Mouse (Mus musculus) gastrocnemius, adult 18-20 months (tissue): ENCODE measurements around the gene Cux2. TPM values are rescaled to one million over a fixed set of nuclear protein-coding genes. Genes with fewer than 3 reads are reported as not detected.
"Not testable (repeated sequence)": the region's sequence is repeated elsewhere in the genome, so short reads cannot be mapped to it uniquely, and the experiment has no call there.

Experiments
- DNase-seq: peaks from one replicate; pipeline ENCODE4 v3.0.0; 2021; ENCODE audit warnings: low spot score
- total RNA-seq, 2 experiments: library from RNA; stranded (reverse); gene quantifications; 2 replicates each; pipeline ENCODE4 v1.2.3; 2021

Cux2 gene
- total RNA-seq, 2 experiments from 2014 or later = 4.4 to 4.7 TPM

DNA sequence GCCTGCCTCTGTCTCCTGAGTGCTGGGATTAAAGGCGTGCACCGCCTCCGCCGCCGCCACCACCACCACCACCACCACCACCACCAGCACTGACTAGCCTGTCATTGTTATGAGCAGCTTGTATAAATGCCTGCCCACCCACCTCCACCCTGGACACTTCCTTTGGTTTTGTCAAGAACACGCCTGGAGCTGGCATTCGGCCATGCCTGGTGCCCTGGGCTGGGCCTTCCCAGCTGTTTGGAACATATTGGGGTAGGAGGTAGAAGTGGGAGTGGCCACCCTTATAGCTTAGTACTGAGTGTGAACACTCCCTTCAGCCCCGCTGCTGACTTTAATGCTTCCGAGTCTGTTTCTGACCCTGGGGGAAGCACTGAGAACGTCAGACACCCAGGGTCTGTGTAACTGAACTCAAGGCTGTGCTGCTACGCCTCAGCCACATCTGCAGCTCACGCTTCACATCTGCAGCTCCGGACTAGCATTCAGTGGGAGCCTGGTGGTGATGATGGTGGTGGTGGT, 178.3 kb downstream of the Cux2 start:
- no peak for DNase-seq

DNA sequence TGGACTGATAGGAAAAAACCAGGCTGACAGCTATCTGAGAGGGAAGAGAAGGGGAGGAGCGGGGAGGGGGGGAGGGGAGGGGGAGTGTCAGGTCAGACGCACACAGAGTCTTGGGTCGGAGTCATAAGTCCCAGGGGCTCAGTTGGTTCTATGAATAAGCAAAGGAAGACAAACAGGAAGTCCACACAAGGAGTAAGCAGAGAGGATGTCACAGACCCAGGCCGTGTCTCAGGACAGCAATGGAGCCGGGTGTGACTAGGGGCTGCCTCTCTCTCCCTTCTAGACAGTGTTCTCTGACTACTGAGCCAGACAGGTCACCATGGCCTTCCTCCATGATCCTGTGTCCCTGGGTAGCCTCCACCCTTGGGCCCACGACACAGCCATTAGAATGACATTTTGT, 179.1 kb downstream of the Cux2 start:
- no peak for DNase-seq

DNA sequence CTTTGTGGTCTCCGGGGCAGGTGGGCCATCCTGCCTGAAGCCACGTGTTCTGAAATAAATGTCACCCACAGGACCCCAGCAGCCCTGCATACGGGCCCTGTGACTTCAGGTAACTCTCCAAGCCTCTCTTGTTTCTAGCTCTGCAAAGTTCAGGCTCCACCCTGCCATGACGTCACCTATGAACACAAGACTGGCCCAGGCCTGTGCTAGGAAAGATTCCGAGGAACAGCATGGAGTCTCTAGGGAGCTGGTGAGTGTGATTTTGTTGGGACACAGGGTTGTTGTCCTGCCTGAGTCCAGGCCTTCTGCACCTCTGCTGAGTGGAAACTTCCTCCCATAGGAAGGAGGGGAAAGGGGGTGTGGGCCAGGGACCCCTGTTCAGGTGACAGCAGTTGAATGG, 181.9 kb downstream of the Cux2 start:
- DNase-seq = peak; percentile 31

- no peak for DNase-seq
Observed at GRCm38 (mm10) chr5:121864330-121864729, 185.6 kb downstream of the Cux2 start.

DNA sequence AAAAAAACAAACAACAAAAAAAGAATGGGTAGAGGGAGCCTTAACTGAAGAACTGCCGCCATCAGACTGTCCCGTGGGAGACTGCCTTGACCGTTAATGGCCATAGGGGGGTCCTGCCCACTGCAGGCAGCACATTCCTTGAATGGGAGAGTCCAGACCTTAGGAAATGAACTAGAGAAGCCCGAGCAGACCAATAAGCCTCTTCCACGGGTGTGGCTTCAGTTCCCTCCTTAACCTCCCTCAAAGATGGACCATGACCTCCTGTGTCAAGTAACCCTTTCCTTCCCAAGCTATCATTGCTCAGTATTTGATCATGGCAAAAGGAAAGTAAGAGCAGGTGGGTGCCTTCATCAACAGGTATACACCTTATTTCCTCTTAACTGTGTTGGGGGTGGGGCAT, 187.9 kb downstream of the Cux2 start:
- DNase-seq = no peak

DNA sequence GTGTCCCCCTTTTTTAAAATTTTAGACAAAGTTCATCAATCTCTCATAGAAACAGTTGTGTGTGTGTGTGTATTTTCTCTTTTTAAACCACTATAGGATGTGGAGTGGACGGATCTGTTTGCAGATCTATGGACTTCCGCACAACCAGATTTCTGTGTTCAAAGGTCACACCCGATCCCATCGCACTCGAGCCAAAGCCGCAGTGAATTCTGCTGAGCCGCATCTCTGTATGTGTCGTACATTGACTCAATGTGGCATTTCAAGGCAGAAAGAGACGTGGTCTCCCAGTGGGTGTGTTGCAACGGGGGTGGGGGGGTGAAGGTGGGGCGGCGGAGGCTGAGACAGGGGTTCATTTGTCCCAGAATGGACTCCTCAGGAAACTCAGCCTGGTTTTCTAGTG, 191.5 kb downstream of the Cux2 start:
- DNase-seq = no peak

DNA sequence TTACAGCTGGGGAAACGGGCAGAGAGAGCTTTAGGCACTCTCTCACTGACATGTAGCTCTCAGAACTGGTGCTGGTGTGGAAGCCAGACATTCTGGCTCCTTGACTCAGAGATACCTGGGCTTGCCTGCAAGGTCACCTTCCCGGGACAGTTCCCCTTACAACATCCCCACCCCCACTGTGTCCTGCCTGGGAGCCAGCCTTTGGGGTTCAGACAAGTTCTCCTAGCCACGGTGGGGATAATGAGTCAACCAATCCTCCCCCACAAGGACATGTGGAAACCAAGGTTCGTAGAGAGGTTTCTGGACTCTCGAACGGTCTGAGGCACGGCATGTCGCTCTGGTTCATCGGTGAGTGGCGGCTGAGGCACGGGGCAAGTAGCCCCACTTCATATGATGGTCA, 193.2 kb downstream of the Cux2 start:
- no peak for DNase-seq

GRCm38 (mm10) chr5:121854768-121855167, 195.1 kb downstream of the Cux2 start:
- no peak for DNase-seq

DNA sequence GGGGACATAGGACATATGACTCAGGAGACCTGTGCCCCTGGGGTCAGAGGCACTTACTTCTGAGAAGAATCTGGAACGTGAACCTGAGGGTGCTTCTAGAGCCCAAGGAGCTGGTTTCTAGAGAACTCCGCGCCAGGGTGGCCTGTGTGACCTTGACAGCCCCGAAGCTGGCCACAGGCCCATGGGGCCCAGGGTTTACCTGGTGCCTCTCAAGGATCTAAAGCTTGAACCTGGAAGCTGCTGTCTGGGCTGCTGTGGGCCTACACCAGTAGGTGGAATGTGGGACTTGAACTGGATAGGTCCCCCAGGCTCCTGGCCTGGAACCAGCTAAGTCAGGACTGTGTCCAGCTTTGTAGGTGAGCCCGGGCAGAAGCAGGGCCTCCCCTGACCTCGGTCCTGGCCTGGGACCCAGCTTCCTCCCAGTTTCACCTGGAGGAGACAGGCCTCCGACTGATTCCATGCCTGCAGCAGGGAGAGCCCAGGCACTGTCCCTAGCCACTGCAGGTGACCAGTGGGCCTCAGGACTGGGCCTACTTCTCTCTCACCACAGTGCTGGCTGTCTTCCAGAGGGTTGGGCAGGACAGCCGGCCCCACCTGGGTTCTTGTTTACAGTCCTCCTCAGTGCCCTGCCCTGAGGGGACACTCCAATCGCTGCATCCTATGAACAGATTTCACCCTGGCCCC, 196.4 kb downstream of the Cux2 start:
- DNase-seq = no peak

GRCm38 (mm10) chr5:121849478-121850349, 200.2 kb downstream of the Cux2 start:
- DNase-seq = no peak

DNA sequence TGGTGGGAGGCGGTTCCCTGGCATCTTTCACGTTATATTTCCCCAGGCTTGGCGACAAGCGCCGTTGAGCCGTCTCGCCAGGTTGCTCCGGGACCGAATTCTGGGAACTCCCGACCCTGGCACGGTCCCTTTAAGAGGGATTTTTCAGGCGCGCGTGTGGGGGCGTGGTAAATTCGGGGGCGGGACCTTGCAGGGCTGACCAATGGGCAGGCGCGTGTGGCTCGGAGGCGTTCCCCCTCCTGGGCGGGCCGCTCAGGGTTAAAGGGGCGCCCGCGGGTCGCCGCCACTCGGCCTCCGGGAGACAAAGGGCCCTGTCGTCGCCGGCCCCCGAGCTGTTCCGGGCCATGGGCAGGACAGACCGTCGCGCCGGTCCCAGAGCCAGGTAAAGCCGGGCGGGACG, 201.2 kb downstream of the Cux2 start, which contains the start of gene Pheta1:
Pheta1 (plus strand) TSS at position 242 of the 400 bp plus-strand sequence.
- DNase-seq = peak; percentile 95

DNA sequence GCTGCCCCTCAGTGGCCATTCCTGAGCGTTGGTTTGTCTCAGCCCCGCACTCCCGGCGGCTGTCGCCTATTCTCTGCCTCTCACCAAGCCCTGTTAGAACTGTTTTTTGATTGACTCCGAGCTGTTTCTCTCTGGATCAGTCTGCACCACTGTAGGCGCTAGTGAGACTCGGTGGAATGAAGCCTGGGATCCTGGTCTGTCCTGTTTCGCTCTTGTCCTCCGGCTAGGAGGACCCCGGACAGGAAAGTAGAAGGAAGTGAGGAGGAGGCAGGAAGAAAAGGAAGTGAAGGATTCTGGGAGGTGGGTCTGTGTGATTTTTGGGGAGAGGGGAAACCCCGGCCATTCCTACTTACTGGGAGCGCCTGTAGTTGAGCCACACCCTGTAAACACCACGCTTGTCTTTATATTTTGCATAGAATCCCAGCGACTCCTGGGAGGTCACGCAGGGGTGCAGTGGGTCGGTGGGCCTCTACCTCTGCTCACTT, 201.8 kb downstream of the Cux2 start:
- peak; percentile 63 for DNase-seq

GRCm38 (mm10) chr5:121847269-121847668, 202.6 kb downstream of the Cux2 start:
- DNase-seq = not testable (repeated sequence)

DNA sequence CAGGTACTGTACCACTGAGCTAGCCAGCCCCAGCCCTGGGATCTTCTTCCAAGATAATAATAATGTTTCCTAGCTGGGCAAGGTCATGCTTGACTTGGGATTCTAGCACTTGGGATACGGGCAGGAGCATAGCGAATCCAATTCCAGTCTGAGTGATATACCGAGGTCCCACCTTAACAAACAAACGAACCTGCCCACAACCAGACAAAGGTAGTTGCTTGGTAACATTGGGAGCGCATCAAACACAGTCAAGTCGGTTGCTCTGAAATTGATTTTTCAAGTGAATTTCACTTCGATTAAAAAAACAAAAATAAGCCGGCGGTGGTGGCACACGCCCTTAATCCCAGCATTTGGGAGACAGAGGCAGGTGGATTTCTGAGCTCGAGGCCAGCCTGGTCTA, 203.6 kb downstream of the Cux2 start:
- DNase-seq = no peak

DNA sequence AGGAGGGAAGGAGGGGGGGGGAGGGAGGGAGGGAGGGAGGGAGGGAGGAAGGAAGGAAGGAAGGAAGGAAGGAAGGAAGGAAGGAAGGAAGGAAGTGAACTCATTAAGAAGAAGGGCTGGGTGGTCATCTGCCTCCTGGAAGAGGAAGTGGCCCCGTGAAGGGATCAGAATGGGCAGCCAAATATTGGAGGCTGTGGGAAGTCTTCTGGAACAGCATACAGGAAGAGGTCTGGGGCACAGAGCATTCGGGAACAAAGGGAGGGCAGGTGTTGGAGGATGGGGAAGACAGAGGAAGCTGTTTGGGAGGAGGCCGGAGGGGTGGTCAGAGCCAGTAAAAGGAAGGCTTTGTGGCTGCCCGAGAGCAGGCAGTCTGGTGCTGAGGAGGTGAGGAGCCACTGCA, 204.5 kb downstream of the Cux2 start:
- DNase-seq = no peak

GRCm38 (mm10) chr5:121843138-121843905, 206.6 kb downstream of the Cux2 start:
- no peak for DNase-seq

DNA sequence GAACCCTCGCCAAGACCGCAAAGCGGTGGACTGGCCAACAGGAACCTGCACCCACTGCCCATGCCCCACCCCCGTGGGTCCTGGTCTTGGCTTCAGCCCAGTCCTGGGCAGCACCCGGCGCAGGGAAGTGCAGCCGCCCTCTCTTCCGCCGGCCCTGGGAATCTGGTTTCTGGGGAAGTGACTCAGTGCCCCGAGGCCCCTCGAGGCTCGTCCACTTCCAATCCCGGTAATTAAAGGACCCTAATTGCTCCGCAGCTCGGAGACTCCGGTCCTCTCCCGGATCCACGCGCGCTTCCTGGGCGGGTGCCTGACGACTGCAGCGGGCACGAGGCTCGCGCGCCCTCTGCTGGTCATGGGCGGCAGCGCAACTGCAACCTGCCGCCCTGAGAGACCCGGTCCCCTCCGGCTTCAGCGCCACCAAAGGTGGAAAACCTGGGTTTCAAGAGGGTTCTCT, 207.2 kb downstream of the Cux2 start:
- DNase-seq = peak; percentile 85

- DNase-seq = no peak
Observed at GRCm38 (mm10) chr5:121841973-121842372, 207.9 kb downstream of the Cux2 start.

GRCm38 (mm10) chr5:121841516-121841915, 208.4 kb downstream of the Cux2 start:
- DNase-seq = no peak

GRCm38 (mm10) chr5:121839128-121839473, 210.8 kb downstream of the Cux2 start:
- DNase-seq = no peak

DNA sequence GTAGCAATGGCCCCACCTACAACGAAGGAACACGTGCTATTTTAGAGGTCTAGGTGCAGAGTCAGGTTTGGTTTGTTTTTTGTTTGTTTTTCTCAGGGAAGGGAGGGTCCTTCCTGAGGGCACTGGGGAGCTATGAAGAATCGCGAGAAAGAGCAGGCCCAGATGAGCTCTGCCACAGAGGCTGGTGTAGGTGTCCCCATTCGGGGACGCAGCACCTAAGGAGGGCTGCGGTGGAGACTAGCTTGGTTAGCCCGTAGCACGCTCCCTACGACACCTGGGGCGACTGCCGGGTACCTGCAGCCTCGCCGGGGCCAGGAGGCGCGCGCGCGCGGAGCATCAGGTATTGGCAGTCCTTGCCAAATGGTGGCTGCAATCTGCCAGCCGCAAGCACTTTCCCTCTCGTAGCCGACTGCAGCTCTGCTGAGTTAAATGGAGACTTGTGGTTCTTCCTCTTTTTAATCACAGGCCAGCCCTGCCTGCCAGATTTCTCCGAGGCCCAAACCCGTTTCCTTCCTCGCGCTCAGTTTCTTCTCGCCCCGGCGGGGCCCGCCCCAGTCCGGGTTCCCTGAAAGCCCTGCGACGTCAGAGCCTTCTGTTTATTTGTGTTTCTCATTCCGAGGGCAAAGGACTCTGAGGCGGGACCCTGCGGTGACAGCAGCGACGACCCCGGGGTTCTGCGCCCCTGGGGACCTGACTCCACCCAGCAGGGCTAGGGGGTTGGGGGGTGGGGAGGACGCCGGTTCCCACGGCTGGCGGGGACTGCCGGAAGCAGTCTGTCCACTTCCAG, 211.4 kb downstream of the Cux2 start:
- peak; percentile 52 for DNase-seq
